Mouse (Mus musculus) cerebellum, adult 11-12 months (tissue): ENCODE results near the gene Kpna1.
"Not testable (repeated sequence)": the region's sequence is repeated elsewhere in the genome, so short reads cannot be mapped to it uniquely, and the experiment has no call there.

Experiments used
- DNase-seq: peaks from one replicate; pipeline ENCODE4 v3.0.0; 2022

Kpna1 gene

GRCm38 (mm10) chr16:35993316-35993715 lies 14.8 kb downstream of the Kpna1 start:
- DNase-seq = no peak

DNA sequence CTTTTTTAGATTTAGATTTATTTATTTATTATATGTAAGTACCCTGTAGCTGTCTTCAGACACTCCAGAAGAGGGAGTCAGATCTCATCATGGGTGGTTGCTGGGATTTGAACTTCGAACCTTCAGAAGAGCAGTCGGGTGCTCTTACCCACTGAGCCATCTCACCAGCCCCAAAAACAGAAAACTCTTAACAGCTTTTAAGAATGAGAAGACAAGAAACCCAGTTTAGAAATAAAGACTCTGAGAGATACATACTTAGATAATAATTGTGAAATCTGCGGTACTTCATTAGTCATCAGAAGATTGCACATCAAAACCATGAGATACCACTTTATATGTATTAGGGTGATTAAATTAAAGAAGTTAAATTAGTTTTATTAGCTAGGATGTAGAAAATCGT lies 20.3 kb downstream of the Kpna1 start:
- DNase-seq = not testable (repeated sequence)

DNA sequence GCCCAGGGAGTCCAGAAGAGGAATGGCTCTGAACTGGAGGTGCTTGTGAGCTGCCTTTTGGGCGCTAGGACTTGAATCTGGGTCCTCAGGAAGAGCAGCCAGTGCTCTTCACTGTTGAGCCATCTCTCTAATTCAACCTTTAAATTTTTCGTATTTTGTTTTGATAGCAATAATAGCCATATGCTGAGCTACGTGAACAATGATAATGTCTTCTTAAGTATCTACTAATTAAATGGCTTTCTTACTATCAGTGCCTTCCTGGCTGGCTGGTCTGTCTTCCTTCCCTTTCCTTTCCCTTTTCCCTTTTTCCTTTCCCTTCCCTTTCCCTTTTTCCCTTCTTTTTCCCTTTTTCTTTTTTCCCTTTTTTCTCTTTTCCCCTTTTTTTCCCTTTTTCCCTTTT lies 29.8 kb downstream of the Kpna1 start:
- DNase-seq = no peak

DNA sequence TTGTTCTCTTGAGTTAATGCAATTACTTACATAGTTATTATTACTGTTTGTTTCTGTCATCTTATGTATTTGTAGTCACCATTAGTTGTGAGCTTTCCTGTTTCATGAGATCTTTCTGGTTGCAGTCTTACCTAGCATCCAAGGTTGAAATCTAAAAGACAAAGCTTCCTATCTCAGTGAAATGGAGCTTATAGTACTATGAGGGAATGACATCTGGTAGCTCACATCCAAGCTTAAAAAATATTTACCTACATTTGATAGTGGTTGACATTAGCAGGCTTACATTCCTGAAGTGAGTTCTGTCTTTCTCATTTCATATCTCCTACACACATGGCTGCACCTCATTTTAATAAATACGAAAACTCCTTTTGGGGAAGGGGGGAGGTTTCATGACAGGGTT lies 37.8 kb downstream of the Kpna1 start:
- no peak for DNase-seq

DNA sequence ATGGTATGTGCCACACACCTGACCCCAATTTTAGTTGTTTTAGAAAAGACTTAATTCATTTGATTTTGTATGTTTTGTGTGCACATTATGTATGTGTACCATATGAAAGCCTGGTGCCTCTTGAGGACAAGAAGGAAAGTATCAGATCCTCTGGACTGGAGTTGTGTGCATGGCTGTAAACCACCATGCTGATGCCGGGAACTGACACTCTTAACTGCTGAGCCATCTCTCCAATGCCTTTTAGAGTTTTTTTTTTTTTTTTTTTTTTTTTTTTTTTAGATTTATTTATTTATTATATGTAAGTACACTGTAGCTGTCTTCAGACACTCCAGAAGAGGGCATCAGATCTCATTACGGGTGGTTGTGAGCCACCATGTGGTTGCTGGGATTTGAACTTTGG lies 49.6 kb downstream of the Kpna1 start:
- DNase-seq = not testable (repeated sequence)

DNA sequence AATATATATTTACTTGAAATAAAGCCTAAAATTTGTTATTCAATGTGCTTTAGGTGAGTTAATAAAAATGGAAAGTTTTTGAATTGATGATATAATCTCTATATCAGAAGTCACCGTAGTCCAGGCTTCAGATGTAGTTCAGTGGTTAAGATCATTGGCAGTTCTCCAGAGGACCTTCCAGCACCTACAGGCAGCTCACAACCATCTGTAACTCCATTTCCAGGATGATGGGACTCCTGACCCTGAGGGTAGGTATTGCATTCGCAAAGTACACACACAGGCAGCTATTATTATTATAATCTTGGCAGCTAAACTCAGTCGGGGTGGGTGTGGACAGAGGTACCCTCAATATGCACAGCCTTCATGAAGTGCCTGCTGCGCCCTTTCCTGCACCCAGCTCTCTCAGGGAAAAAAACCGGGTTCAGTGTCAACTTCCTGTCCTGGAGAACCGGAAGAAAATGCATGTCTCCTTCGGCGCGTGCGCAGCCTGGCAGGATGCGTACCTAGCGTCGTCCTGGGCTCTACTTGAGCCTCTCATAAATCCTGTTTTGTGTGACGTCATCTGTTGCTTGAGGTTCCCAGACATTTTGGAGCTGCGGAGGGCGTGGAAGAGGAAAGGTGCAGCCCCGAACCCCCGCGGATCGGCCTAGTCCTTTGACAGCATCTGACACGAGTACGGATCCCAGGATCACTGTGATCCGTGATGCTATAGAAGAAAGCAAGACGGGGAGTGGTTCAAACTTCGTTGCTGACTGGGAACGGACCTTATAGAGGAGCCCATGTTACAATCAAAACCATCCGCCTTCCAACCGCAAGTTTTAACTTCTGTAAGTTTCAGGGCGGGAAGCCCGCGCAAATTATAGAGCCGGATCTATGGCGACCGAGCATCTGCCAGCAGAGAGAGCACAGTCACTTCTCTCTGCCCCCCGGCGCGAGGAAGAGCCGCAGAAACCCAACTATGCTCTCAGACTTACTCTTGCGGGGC lies 62.4 kb downstream of the Kpna1 start, which contains the start of gene Wdr5b:
Gene Wdr5b (plus strand): TSS at position 551 of the 985 bp plus-strand sequence.
- peak; percentile 98 for DNase-seq

DNA sequence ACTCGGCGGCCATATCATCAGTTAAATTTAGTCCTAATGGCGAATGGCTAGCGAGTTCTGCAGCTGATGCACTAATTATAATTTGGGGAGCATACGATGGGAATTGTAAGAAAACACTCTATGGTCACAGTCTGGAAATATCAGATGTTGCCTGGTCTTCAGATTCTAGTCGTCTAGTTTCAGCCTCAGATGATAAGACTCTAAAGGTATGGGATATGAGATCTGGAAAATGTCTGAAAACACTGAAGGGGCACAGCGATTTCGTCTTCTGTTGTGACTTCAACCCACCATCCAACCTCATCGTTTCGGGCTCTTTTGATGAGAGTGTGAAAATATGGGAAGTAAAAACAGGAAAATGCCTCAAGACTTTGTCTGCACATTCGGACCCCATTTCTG lies 63.1 kb downstream of the Kpna1 start:
- no peak for DNase-seq

- no peak for DNase-seq
Observed at GRCm38 (mm10) chr16:36043073-36043472, 64.5 kb downstream of the Kpna1 start.

GRCm38 (mm10) chr16:36043964-36044363 lies 65.4 kb downstream of the Kpna1 start:
- DNase-seq = no peak

DNA sequence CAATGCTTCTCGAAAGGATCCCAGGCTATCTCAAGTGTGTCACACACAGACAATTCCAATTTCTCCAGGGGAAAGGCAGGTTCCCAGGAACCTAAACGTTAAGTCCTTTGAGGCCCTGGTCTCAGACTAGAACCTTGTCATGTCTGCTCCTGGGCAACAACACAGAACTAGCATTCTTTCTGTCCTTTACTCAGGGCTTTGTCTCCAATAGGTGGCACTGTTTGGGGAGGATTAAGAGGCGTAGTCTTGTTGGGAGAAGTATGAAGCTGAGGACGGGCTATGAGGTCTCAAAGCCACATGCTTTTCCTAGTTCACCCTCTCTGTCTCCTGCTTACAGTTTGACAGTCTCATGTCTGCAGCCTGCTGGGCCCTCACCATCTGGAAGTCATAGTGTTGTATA lies 69.0 kb downstream of the Kpna1 start:
- DNase-seq = no peak

GRCm38 (mm10) chr16:36051491-36051890 lies 72.9 kb downstream of the Kpna1 start:
- no peak for DNase-seq

DNA sequence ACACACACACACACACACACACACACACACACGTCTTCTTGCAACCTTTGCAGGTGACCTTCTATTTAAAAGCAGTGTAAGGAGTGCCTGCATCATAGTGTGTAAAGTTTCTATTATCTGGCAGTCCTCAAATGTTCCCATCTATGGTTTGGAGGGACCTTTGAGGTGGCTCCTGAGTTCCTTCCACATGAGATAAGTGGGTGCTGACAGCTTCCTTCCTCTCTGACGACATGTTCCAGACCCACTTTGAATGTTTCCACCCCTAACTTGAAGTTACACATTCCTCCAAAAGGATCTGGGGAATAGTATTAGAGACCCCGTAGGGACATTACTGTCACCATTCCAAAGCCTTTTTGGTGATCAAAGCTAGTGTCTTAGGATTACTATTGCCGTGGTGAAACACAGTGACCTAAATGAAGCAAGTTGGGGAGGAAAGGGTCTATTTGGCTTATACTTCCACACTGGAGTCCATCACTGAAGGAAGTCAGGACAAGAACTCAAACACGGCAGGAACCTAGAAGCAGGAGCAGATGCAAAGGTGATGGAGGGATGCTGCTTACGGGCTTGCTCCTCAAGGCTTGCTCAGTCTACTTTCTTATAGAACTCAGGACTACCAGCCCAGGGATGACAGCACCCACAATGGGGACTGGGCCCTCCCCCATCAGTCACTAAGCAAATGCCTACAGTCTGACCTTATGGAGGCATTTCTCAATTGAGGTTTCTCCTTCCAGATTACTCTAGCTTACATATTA lies 75.2 kb downstream of the Kpna1 start:
- no peak for DNase-seq

- no peak for DNase-seq
Observed at GRCm38 (mm10) chr16:36054920-36055319, 76.4 kb downstream of the Kpna1 start.

GRCm38 (mm10) chr16:36056416-36056815 lies 77.9 kb downstream of the Kpna1 start:
- no peak for DNase-seq

DNA sequence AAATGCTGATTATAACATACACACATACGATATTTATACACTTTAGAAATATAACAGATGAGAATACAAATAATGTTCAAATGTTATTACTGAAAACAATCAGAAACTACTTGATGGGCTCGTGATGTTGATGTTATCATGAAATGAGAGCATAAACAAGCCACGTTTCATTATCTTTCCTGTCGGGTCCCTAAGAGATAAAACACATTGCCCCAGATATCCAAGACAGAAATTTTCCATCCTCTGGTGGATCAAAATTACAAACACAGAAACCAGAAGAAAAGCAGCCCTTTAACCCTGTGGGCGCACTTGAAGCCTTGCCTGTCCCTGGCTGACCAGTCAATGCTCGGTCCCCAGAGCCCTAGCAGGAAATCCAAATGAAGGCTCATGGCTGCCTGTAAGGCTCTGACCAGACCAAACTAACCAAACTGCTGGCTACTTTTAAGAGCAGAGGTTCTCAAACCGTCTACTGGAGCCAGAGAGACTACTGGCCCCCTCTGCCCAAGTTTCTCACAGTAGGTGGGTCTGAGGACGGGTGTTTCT lies 79.5 kb downstream of the Kpna1 start:
- no peak for DNase-seq

DNA sequence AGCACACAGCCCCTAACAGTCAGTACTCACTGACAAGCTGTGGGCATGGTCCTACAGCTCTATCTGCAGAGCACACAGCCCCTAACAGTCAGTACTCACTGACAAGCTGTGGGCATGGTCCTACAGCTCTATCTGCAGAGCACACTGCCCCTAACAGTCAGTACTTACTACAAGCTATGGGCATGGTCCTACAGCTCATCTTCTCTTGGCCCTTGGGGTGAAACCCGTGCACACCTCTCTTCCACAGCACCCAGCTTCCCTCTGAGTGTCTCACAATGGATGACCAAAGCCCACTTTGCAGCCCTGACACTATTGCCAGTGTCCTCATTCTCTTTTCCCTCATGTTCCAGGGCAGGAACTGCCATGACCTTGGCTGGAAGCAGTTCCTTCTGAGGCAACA lies 84.0 kb downstream of the Kpna1 start:
- DNase-seq = not testable (repeated sequence)

DNA sequence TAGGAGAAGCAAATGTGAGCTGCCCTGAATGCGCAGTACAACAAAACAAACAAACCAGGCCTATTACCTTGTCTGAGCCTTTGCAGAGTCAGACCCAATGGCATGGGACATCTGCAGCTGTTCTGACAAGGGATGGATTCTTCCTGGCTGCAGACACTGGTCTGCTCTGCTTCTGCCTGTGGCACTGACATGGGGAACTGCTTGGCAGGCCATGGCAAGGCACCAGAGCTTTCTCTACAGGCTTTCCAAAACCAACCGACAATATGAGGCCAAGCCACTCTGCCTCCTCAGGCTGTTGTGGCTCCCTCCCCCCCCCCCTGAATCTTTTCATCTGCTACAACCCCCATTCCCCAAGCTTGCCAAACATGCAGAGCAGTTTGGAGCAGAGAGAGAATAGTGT lies 84.8 kb downstream of the Kpna1 start:
- DNase-seq = no peak

DNA sequence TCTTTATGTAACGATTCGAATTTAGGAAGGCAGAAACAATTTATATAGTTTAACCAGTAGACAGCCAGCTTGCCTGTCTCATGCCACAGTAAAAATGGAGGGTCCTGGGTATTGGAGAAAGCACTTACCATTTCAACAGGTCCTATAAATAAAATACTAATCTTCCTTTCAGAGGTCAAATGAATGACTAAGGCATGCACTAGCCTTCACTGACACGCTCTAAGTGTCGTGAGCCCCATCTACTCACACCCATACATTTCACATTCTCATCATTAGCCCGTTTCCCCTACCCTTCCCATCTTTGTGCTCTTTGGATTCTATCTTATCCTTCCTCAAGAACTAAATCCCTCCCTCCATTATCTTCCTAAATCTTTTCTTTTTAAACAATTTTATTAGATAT lies 86.4 kb downstream of the Kpna1 start:
- no peak for DNase-seq

DNA sequence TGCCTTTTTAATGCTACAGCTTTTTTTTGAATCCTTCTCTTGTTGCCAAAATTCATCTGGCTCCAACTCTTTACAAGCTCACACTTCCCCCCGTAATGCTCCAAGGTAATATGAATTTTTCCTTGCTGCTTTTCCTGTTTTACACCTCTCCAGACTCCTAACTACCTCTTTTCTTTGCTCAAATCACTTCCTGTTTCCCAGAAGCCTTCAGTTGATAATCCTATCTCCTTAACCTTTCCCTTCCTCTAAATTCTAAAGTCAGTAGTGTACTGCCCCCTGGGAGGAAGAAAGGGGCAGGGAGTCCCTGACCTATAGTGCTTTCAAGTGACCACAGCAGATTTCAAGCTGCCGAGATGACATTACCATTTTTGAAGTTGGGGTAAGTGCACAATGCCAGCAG lies 89.1 kb downstream of the Kpna1 start:
- no peak for DNase-seq

DNA sequence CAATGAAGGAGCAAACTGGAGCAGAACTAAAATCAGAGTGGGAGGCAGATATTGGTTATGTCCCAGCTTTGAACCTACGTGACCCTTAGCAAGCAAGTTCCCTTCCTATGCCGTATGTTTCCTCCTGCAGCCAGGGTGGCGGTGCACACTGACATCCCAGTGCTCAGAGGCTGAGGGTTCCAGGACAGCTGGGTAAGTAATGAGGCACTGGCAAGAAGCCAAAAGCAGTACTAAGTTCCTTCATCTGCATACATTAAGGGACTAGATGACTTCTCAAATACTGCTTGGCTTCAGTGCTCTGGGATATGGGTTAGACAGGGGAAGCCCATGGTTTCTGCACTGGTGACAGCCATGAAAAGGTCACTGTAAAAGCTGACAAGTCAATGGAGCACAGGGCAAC lies 89.8 kb downstream of the Kpna1 start:
- DNase-seq = no peak

DNA sequence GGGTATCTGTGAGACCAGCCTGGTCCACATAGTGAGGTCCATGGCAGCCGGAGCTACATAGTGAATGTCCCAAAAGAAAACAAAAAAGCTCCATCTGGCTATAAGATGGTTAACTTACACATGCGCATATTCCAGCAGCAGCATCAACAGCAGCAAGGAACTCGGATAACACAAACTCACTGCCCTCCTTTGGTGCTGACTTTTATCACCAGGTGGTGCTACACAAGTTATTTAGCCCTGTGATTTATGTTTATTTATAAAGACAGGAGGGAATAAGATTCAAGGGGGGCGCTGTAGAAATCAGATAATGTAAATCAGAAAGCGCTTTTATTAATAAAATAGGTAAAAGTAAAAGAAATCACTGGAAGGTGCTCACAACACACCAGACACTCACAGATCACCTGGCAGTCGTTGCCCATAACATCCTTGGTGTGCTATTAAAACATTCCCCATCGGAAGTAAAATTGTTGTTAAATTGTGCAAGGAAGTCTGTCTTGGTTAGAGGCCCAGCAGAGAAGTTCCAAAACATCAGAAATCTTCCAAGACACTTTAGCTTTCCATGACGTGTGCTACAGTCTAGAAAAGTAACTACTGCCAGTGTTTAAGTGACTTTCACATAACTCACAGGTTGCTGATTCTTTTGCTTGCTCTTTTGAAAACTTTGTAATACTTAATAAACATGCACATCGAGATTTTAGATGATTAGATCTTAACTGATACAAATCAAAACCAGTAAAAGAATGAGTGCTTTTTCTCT lies 91.4 kb downstream of the Kpna1 start:
- DNase-seq = no peak

GRCm38 (mm10) chr16:36071071-36071449 lies 92.5 kb downstream of the Kpna1 start:
- DNase-seq = no peak
